Mouse (Mus musculus) hindbrain, embryonic 15.5 days (tissue): ENCODE data around the gene Rbbp6. TPM values are rescaled to one million over a fixed set of nuclear protein-coding genes. Genes with fewer than 3 reads are reported as not detected.

ENCODE experiments used
- ATAC-seq: fragments of 200-750 bp; cut with Nextera tagmentation; 2 replicates; pipeline ENCODE4 v1.8.0; 2017; ENCODE audit warnings: low read depth, moderate number of reproducible peaks, moderate TSS enrichment; ENCODE audit not compliant: low FRiP score
- H3K27ac ChIP-seq: fragments of 300-500 bp; sonication (generic); replicated peaks from 2 replicates; pipeline ENCODE4 v1.5.1; 2015; ENCODE audit warnings: mild to moderate bottlenecking, inconsistent platforms
- H3K27me3 ChIP-seq: fragments of 300-500 bp; sonication (generic); 2 replicates; pipeline ENCODE4 v1.6.1; 2015; ENCODE audit warnings: control low read depth, inconsistent platforms
- H3K36me3 ChIP-seq: fragments of 300-500 bp; sonication (generic); 2 replicates; pipeline ENCODE4 v1.6.1; 2015; ENCODE audit warnings: control low read depth, inconsistent platforms
- H3K4me1 ChIP-seq: fragments of 300-500 bp; sonication (generic); replicated peaks from 2 replicates; pipeline ENCODE4 v1.6.1; 2015; ENCODE audit warnings: control low read depth, inconsistent platforms
- H3K4me2 ChIP-seq: fragments of 300-500 bp; sonication (generic); 2 replicates; pipeline ENCODE4 v1.6.1; 2015; ENCODE audit warnings: moderate library complexity, mild to moderate bottlenecking, inconsistent platforms
- H3K4me3 ChIP-seq: fragments of 300-500 bp; sonication (generic); 2 replicates; pipeline ENCODE4 v1.5.1; 2015; ENCODE audit warnings: mild to moderate bottlenecking, inconsistent platforms
- H3K9ac ChIP-seq: fragments of 300-500 bp; sonication (generic); 2 replicates; pipeline ENCODE4 v1.6.1; 2015; ENCODE audit warnings: inconsistent platforms
- H3K9me3 ChIP-seq: fragments of 300-500 bp; sonication (generic); 2 replicates; pipeline ENCODE4 v1.6.1; 2016; ENCODE audit warnings: control low read depth, inconsistent platforms
- WGBS: fragments of 180-500 bp; shearing (Covaris S2); methylation state at CpG from one replicate; pipeline ENCODE4 v1.1.7; 2015; 5-methylcytosine and 5-hydroxymethylcytosine counted together
- polyA plus RNA-seq: library from polyadenylated mRNA; unstranded; fragments of >200 nt; fragmentation: Nextera tagmentation; extraction: Ambion mirVana; gene quantifications from 2 replicates; pipeline ENCODE4 v1.2.1, GENCODE M21; 2015

Gene Rbbp6
- polyA plus RNA-seq, 1 experiment from 2014 or later: 26.3 TPM

DNA sequence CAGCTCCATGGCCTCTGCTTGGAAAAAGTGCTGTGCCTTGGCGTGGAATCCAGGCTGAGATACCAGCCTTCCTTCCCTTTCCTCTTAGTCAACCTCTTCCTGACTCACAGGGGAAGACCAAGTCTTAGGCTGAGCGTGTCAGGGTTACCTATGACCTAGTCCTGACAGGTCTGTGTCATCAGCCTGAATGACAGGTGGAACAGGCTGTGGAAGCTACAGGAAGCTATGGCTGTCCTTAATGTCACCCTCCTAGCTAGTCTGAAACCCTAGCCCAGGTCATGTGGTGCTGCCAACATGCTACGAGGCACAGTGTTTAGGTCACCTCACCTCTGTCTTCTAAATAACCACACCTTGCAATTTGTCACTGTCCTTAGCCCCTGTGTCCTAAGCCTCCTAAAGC lies 16.2 kb upstream of the Rbbp6 start:
- no peak for ATAC-seq
- Histone ChIP-seq H3K4me3 (no peak overlapping the region), H3K9me3 (no peaks in the 10 kb centered on the region), H3K9ac (no peak overlapping the region), H3K4me1 (no peaks in the 10 kb centered on the region), H3K4me2 (no peak overlapping the region), H3K36me3 (no peaks in the 10 kb centered on the region), H3K27me3 (no peaks in the 10 kb centered on the region), H3K27ac (no peak overlapping the region)
- WGBS: 77% methylated on average over 3 of the region's 3 CpGs

DNA sequence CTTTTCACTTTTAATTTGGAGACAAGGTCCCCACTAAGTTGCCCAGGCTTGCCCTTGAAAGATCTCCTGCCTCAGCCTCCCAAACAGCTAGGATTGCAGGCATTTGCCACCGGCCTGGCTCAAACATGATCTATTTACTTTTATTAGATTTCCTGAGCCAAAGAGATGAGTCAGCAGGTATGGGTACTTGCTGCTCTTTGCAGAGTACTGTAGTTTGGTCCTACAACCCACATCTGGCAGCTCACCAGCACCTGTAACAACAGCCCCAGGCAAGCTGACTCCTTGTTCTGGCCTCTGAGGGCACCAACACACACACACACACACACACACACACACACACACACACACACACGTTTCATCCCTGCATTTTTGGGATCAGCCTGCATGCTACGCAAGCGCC lies 14.0 kb upstream of the Rbbp6 start:
- Histone ChIP-seq H3K9ac (no peak overlapping the region), H3K9me3 (no peaks in the 10 kb centered on the region), H3K4me3 (no peak overlapping the region), H3K27me3 (no peaks in the 10 kb centered on the region), H3K36me3 (no peaks in the 10 kb centered on the region), H3K4me2 (no peak overlapping the region), H3K4me1 (no peaks in the 10 kb centered on the region), H3K27ac (no peak overlapping the region)
- ATAC-seq: no peak
- 75% methylated on average over 4 of the region's 4 CpGs for WGBS

DNA sequence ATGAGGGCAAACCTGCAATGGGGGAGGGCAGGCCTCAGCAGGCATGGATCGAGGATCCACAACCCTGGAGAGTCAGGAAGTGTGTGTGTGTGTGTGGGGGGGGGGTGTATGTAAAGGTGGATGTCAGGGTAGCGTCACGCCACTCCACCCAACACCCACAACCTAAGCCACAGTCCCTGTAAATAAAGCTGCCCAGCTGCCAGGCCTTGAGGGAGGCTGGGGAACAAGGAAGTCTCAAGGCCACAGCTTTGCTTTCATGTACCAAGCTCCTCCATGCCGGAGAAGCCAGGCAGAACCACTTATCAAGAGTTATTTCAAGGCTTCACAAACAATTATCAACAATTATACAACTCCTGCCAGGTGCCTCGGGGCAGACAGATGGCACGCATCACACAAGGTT lies 13.4 kb upstream of the Rbbp6 start:
- no peaks in the 10 kb centered on the region for H3K4me1 ChIP-seq
- 81% methylated on average over 6 of the region's 6 CpGs for WGBS
- ATAC-seq: no peak
- H3K4me2 ChIP-seq: no peak overlapping the region
- H3K4me3 ChIP-seq: no peak overlapping the region
- no peak overlapping the region for H3K9ac ChIP-seq
- H3K27ac ChIP-seq: no peak overlapping the region
- no peaks in the 10 kb centered on the region for H3K9me3 ChIP-seq
- H3K36me3 ChIP-seq: no peaks in the 10 kb centered on the region
- H3K27me3 ChIP-seq: no peaks in the 10 kb centered on the region

DNA sequence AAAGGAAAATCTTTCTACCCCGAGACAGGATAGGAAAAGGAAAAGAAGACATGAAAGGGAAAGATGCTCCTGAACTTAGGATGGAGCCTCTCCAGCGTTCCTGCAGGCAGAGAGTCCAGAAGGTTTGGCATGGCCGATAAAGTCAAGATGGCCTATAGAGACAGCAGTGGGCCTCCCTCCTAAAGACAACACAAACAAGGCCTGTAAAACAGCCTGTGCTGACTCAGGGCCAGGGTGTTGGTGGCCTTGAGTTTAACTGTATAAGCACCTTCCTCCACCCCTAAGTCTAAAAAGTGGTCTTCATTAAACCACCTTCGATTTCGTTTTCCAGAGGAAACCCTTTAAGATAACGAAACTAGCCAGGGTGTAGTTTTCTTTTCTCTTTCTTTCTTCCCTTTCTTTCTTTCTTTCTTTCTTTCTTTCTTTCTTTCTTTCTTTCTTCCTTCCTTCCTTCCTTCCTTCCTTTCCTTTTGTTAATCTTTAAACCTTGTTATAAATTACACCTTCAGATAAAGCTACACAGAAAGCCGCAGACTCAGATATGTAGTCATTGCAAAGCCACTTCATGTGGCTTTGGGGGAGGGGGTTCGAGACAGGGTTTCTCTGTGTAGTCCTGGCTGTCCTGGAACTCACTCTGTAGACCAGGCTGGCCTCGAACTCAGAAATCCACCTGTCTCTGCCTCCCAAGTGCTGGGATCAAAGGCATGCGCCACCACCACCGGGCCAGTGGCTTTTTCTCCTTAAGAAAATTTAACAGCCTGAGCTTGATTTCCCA lies 10.8 kb upstream of the Rbbp6 start:
- no peak for ATAC-seq
- Histone ChIP-seq H3K4me1 (no peaks in the 10 kb centered on the region), H3K4me2 (no peak overlapping the region), H3K9ac (no peak overlapping the region), H3K27me3 (no peaks in the 10 kb centered on the region), H3K9me3 (no peaks in the 10 kb centered on the region), H3K36me3 (no peaks in the 10 kb centered on the region), H3K4me3 (no peak overlapping the region), H3K27ac (no peak overlapping the region)
- WGBS: 88% methylated on average over 11 of the region's 11 CpGs

GRCm38 (mm10) chr7:122955226-122955955 lies 10.1 kb upstream of the Rbbp6 start:
- H3K9ac ChIP-seq: no peak overlapping the region
- H3K4me2 ChIP-seq: no peak overlapping the region
- H3K27ac ChIP-seq: no peak overlapping the region
- no peaks in the 10 kb centered on the region for H3K27me3 ChIP-seq
- 77% methylated on average over 8 of the region's 8 CpGs for WGBS
- H3K4me3 ChIP-seq: no peak overlapping the region
- no peaks in the 10 kb centered on the region for H3K4me1 ChIP-seq
- ATAC-seq: no peak
- H3K36me3 ChIP-seq: no peaks in the 10 kb centered on the region
- H3K9me3 ChIP-seq: no peaks in the 10 kb centered on the region

DNA sequence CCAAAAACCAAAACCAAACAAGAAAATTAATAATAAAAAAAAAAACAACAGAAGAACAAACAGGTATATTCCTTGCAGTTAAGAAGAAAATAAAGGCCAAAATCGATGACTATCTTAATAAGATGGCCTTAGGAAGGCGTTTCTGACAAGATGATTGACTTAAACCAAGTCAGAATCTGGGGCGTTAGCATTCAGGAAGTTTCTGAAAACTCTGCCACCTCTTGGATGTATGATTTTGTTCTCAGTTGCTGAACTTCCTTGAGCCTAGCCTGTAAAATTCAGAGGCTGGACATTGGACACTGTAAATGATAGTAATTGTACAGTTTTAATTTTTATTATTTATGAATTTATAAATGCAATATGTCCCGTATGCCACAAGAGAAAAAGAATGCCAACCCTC lies 3.3 kb downstream of the Rbbp6 start:
- H3K9me3 ChIP-seq: no peaks in the 10 kb centered on the region
- no peak for ATAC-seq
- H3K27me3 ChIP-seq: no peaks in the 10 kb centered on the region
- H3K4me1 ChIP-seq: peaks cover 31% of the 10 kb centered on the region
- 54% methylated on average over 4 of the region's 4 CpGs for WGBS
- H3K4me2 ChIP-seq: peak overlapping the region; percentile 56
- no peaks in the 10 kb centered on the region for H3K36me3 ChIP-seq
- H3K27ac ChIP-seq: peak overlapping the region; percentile 94
- H3K9ac ChIP-seq: peak overlapping the region; percentile 100; the same call in 1 of the 2 replicates
- H3K4me3 ChIP-seq: peak overlapping the region; percentile 98

GRCm38 (mm10) chr7:122969231-122970032 lies 3.9 kb downstream of the Rbbp6 start:
- WGBS: under 1% methylated on average over 61 of the region's 62 CpGs
- peak overlapping the region; percentile 100 for H3K9ac ChIP-seq
- H3K27ac ChIP-seq: peak overlapping the region; percentile 94
- H3K27me3 ChIP-seq: no peaks in the 10 kb centered on the region
- H3K9me3 ChIP-seq: no peaks in the 10 kb centered on the region
- H3K4me3 ChIP-seq: peak overlapping the region; percentile 98
- H3K4me2 ChIP-seq: peak overlapping the region; percentile 72
- no peaks in the 10 kb centered on the region for H3K36me3 ChIP-seq
- ATAC-seq: peak; percentile 98
- peaks cover 38% of the 10 kb centered on the region for H3K4me1 ChIP-seq

- ATAC-seq: peak; percentile 64
- peak overlapping the region; percentile 100 for H3K9ac ChIP-seq
- H3K4me1 ChIP-seq: peaks cover 45% of the 10 kb centered on the region
- H3K9me3 ChIP-seq: no peaks in the 10 kb centered on the region
- peak overlapping the region; percentile 72 for H3K4me2 ChIP-seq
- under 1% methylated on average over 68 of the region's 69 CpGs for WGBS
- no peaks in the 10 kb centered on the region for H3K27me3 ChIP-seq
- H3K27ac ChIP-seq: peak overlapping the region; percentile 94
- H3K4me3 ChIP-seq: peak overlapping the region; percentile 98
- no peaks in the 10 kb centered on the region for H3K36me3 ChIP-seq
Measured at GRCm38 (mm10) chr7:122970119-122970781, 4.8 kb downstream of the Rbbp6 start.

DNA sequence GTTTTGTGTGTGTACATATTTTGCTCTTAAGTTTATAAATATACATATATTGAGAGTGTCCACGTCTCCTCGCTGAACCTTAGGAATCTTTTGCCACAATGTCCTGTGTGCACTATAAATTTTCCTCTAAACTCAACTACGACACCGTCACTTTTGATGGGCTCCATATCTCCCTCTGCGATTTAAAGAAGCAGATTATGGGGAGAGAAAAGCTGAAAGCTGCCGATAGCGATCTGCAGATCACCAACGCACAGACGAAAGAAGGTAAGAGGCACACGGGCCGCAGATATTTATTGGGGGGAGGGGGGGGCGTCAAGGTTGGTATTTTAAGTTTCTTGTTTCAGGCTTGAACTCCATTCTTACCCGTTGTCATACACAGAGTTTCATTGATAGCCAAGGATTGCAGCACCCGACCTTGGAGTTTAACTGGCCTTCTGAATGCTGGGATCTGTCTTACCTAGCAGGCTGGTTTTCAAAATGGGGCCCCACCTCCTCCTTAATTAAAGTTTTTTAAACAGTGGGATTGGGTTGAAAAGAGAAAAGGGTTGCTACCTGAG lies 5.5 kb downstream of the Rbbp6 start:
- Histone ChIP-seq H3K4me3 (peak overlapping the region; percentile 98), H3K27me3 (no peaks in the 10 kb centered on the region), H3K9ac (peak overlapping the region; percentile 100), H3K9me3 (no peaks in the 10 kb centered on the region), H3K4me2 (peak overlapping the region; percentile 72), H3K4me1 (peaks cover 50% of the 10 kb centered on the region), H3K36me3 (0 out of 2 replicates have a peak, but pooled peaks cover 4% of the 10 kb centered on the region), H3K27ac (peak overlapping the region; percentile 94; the same call in 1 of the 2 replicates)
- ATAC-seq: no peak
- WGBS: 1% methylated on average over 14 of the region's 14 CpGs

GRCm38 (mm10) chr7:122972006-122972689 lies 6.7 kb downstream of the Rbbp6 start:
- Histone ChIP-seq H3K9me3 (no peaks in the 10 kb centered on the region), H3K4me2 (peak overlapping the region; percentile 72), H3K27ac (no peak overlapping the region), H3K4me3 (peak overlapping the region; percentile 98), H3K27me3 (no peaks in the 10 kb centered on the region), H3K9ac (no peak overlapping the region), H3K4me1 (peaks cover 50% of the 10 kb centered on the region), H3K36me3 (peaks cover 9% of the 10 kb centered on the region; the same call in 1 of the 2 replicates)
- WGBS: 91% methylated on average over 4 of the region's 4 CpGs
- no peak for ATAC-seq

DNA sequence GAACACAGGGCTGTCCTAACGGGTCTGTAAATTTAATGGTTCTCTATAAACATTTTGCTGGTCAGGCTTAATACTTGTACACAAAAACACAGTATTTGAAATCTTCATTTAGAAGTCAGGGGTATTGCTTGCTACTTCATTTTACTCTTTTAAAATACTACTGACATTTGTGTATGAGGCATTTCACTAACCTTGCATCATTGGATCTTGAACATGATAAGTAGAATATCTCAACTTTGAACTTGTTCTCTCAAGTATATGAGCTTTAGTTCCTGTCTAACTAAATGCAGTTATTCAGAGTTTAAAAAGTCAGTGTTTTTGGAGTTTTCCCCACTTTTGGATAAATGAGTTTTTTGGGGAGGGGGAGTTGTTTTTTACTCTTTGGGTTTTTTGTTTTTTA lies 14.0 kb downstream of the Rbbp6 start:
- no peak overlapping the region for H3K27ac ChIP-seq
- ATAC-seq: no peak
- no peak overlapping the region for H3K4me2 ChIP-seq
- no peak overlapping the region for H3K9ac ChIP-seq
- 90% methylated on average over 1 of the region's 1 CpGs for WGBS
- peaks cover 22% of the 10 kb centered on the region for H3K36me3 ChIP-seq
- peaks cover 12% of the 10 kb centered on the region for H3K4me1 ChIP-seq
- H3K4me3 ChIP-seq: no peak overlapping the region
- no peaks in the 10 kb centered on the region for H3K27me3 ChIP-seq
- no peaks in the 10 kb centered on the region for H3K9me3 ChIP-seq
